Mouse (Mus musculus) C2C12 (cell line): ENCODE results near the gene Lzts2. TPM values are rescaled to one million over a fixed set of nuclear protein-coding genes. Genes with fewer than 3 reads are reported as not detected.
A peak's percentile ranks its signal among the peaks of the same experiment; 100 is the strongest.

Experiments used
- H3K27me3 ChIP-seq: one replicate; pipeline ENCODE4 v1.6.1; 2011; ENCODE audit not compliant: control insufficient read depth, insufficient read depth, insufficient read length
- H3K36me3 ChIP-seq: one replicate; pipeline ENCODE4 v1.6.1; 2011; ENCODE audit not compliant: control insufficient read depth, insufficient read depth
- H3K4me3 ChIP-seq: one replicate; pipeline ENCODE4 v1.5.1; 2011; ENCODE audit warnings: mild to moderate bottlenecking, control low read depth; ENCODE audit not compliant: poor library complexity, insufficient read depth, severe bottlenecking
- H3K79me2 ChIP-seq: one replicate; pipeline ENCODE4 v1.6.1; 2011; ENCODE audit not compliant: control insufficient read depth, insufficient read depth
- H3K79me3 ChIP-seq: one replicate; pipeline ENCODE4 v1.6.1; 2011; ENCODE audit warnings: low read depth, control low read depth
- H3ac ChIP-seq: one replicate; pipeline ENCODE3; 2011; ENCODE audit warnings: low read depth; ENCODE audit not compliant: control insufficient read depth, insufficient read length
- CEBPB ChIP-seq: IDR thresholded peaks from one replicate; pipeline ENCODE4 v1.6.1; 2011; ENCODE audit warnings: low read depth, mild to moderate bottlenecking, control low read depth, moderate library complexity
- CTCF ChIP-seq: IDR thresholded peaks from one replicate; pipeline ENCODE4 v1.5.1; 2011; ENCODE audit not compliant: control insufficient read depth, insufficient read depth, insufficient read length
- FOSL1 ChIP-seq: IDR thresholded peaks from one replicate; pipeline ENCODE4 v1.8.0; 2011; ENCODE audit warnings: mild to moderate bottlenecking, low read length; ENCODE audit not compliant: poor library complexity, insufficient read depth, severe bottlenecking
- MAX ChIP-seq: IDR thresholded peaks from one replicate; pipeline ENCODE4 v1.6.1; 2011; ENCODE audit warnings: mild to moderate bottlenecking, control low read depth
- MYOD1 ChIP-seq: IDR thresholded peaks from one replicate; pipeline ENCODE4 v1.6.1; 2011; ENCODE audit warnings: low read depth; ENCODE audit not compliant: control insufficient read depth, insufficient read length
- MYOG ChIP-seq: IDR thresholded peaks from one replicate; pipeline ENCODE4 v1.6.1; 2011; ENCODE audit not compliant: control insufficient read depth, insufficient read length; ENCODE audit errors: extremely low read depth
- USF1 ChIP-seq: IDR thresholded peaks from one replicate; pipeline ENCODE4 v1.6.1; 2011; ENCODE audit warnings: low read depth, mild to moderate bottlenecking, control low read depth, moderate library complexity
- polyA plus RNA-seq: library from polyadenylated mRNA; unstranded; fragments of >200 nt; fragmentation: generic; extraction: Trizol; gene quantifications from one replicate; pipeline ENCODE4 v1.2.1, GENCODE M21; 2012; ENCODE audit warnings: missing spikeins

Gene Lzts2
- polyA plus RNA-seq, 1 experiment: 59.2 TPM

GRCm38 (mm10) chr19:45018351-45018831, 4.2 kb downstream of the Lzts2 start:
- TF ChIP-seq CTCF (no peak), MYOD1 (no peak), CEBPB (no peak), FOSL1 (no peak), MYOG (no peak), MAX (no peak)
- H3K4me3 ChIP-seq: peak overlapping the region; percentile 53
- H3K36me3 ChIP-seq: peaks cover 18% of the 10 kb centered on the region
- peaks cover 61% of the 10 kb centered on the region for H3K79me2 ChIP-seq
- H3K27me3 ChIP-seq: no peaks in the 10 kb centered on the region
- peaks cover 40% of the 10 kb centered on the region for H3K79me3 ChIP-seq
- H3ac ChIP-seq: peak overlapping the region; percentile 99

DNA sequence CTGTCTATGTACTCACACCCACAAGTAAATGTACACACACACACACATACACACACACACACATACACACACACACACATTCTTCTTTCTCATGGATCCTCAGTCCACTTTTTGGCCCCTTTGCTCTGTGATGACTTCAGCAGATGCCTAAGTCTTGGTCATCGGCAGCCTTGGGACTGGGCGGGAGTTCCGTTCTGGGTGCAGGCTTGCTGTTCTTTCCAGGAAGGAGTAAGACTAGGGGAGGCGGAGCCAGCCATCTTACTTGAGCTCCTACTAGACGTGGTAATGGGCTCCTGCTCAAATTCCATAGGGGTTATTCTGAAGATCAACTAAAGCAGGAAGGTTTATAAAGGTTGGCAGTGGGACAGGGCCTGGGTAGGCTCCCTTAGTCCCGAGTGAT, 6.1 kb downstream of the Lzts2 start:
- Histone ChIP-seq H3K4me3 (no peak overlapping the region), H3K79me2 (peaks cover 70% of the 10 kb centered on the region), H3K36me3 (peaks cover 24% of the 10 kb centered on the region), H3K79me3 (peaks cover 41% of the 10 kb centered on the region), H3K27me3 (no peaks in the 10 kb centered on the region), H3ac (no peak overlapping the region)
- TF ChIP-seq FOSL1: no peak
- no peak for TF ChIP-seq USF1
- no peak for TF ChIP-seq MYOG
- TF ChIP-seq MYOD1: no peak
- TF ChIP-seq CEBPB: no peak
- TF ChIP-seq CTCF: no peak
- no peak for TF ChIP-seq MAX

DNA sequence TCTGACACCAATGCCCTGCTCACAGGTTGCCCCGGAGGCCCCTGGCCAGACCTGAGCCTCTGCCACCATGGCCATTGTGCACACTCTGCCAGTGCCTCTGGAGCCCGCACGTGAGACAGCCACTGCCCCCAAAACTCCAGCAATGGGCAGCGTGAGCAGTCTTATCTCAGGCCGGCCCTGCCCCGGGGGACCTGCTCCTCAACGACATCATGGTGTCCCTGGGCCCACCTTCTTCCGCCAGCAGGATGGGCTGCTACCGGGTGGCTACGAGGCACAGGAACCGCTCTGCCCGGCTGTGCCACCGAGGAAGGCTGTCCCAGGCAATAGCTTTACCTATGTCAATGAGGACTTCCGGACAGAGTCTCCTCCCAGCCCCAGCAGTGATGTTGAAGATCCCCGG, 7.1 kb downstream of the Lzts2 start:
- H3K4me3 ChIP-seq: no peak overlapping the region
- peaks cover 62% of the 10 kb centered on the region for H3K79me2 ChIP-seq
- no peak for TF ChIP-seq CTCF
- TF ChIP-seq CEBPB: no peak
- no peak for TF ChIP-seq USF1
- TF ChIP-seq MYOD1: no peak
- TF ChIP-seq MAX: no peak
- TF ChIP-seq FOSL1: no peak
- TF ChIP-seq MYOG: no peak
- no peaks in the 10 kb centered on the region for H3K27me3 ChIP-seq
- no peak overlapping the region for H3ac ChIP-seq
- H3K36me3 ChIP-seq: peaks cover 29% of the 10 kb centered on the region
- peaks cover 41% of the 10 kb centered on the region for H3K79me3 ChIP-seq

DNA sequence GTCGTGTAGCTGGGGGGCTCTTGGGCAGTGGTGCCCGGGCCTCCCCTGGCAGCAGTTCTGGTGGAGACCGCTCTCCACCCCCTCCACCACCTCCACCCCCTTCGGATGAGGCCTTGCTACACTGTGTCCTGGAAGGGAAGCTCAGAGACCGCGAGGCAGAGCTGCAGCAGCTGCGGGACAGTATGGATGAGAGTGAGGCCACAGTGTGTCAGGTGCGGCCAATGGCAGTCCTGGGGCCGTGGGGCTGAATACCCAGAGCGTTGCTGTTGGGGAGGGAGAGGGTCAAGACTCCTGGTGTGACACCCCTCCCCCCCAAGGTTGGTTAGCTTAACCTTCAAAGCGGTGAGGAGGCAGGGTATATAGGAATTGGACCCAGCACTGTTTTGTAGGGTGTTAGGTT, 9.8 kb downstream of the Lzts2 start:
- Histone ChIP-seq H3K27me3 (no peaks in the 10 kb centered on the region), H3K79me3 (peaks cover 33% of the 10 kb centered on the region), H3K79me2 (peaks cover 52% of the 10 kb centered on the region), H3K36me3 (peaks cover 32% of the 10 kb centered on the region), H3ac (no peak overlapping the region), H3K4me3 (no peak overlapping the region)
- TF ChIP-seq MAX (no peak), CTCF (no peak), CEBPB (no peak), MYOD1 (no peak), MYOG (no peak), USF1 (no peak), FOSL1 (no peak)

- TF ChIP-seq CEBPB (no peak), USF1 (no peak), FOSL1 (no peak), MYOG (no peak), MAX (no peak), CTCF (no peak), MYOD1 (no peak)
- Histone ChIP-seq H3K79me2 (peaks cover 44% of the 10 kb centered on the region), H3K36me3 (peaks cover 32% of the 10 kb centered on the region), H3K79me3 (peaks cover 25% of the 10 kb centered on the region), H3K4me3 (no peak overlapping the region), H3K27me3 (no peaks in the 10 kb centered on the region), H3ac (no peak overlapping the region)
These were observed 10.6 kb downstream of the Lzts2 start for GRCm38 (mm10) chr19:45024775-45025174.

GRCm38 (mm10) chr19:45025937-45026568, 11.8 kb downstream of the Lzts2 start:
- no peak overlapping the region for H3K4me3 ChIP-seq
- no peaks in the 10 kb centered on the region for H3K27me3 ChIP-seq
- peaks cover 32% of the 10 kb centered on the region for H3K79me2 ChIP-seq
- H3K79me3 ChIP-seq: peaks cover 13% of the 10 kb centered on the region
- H3K36me3 ChIP-seq: peaks cover 31% of the 10 kb centered on the region
- H3ac ChIP-seq: no peak overlapping the region
- no peak for TF ChIP-seq FOSL1
- no peak for TF ChIP-seq CEBPB
- no peak for TF ChIP-seq MYOD1
- no peak for TF ChIP-seq USF1
- TF ChIP-seq CTCF: no peak
